Mouse (Mus musculus): ENCODE data around the gene Raet1d.
A peak's percentile ranks its signal among the peaks of the same experiment; 100 is the strongest.
"Not testable (repeated sequence)": the region's sequence is repeated elsewhere in the genome, so short reads cannot be mapped to it uniquely, and the experiment has no call there.

The Raet1d gene

DNA sequence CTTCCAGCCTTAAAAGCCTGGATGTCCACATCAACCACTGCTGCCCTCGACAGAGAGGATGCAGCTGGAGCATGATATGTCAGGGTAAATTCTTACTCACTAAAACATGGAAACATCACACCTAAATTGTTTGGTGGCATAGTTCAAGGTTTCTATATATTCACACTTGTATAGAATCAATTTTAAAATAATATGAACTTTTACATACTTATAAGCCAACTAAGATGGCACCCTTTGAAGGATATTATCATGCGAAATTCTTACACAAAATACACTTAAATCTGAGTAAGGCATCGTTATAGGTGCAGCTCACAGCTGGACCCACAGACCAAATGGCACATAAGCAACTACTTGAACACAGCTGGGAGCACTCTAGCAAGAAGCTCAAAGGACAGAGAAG, at the start of gene Raet1d:
TSS of gene Raet1d (plus strand) at position 301 of the 400 bp plus-strand sequence.
- DNase-seq, result not testable (repeated sequence)

DNA sequence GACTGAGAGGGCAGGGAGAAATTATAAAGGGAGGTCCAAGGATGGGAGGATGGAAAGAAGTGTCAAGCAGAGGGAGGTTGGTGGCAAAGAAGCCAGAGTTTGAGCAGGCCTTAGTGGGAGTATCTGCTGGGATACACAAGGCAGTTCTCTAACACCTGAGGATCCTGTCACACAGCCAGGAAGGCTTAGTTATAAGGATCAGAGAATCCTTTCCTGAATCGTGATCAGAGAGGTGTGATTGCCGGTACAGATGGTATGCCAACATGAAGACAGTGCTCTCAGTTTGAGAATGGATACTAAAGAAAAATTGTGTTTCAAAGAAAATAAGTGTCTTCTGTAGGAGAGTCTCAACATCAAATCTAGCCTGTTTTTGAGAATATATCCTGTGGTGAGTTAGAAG, 37.5 kb upstream of the Raet1d start:
- no peak for DNase-seq

DNA sequence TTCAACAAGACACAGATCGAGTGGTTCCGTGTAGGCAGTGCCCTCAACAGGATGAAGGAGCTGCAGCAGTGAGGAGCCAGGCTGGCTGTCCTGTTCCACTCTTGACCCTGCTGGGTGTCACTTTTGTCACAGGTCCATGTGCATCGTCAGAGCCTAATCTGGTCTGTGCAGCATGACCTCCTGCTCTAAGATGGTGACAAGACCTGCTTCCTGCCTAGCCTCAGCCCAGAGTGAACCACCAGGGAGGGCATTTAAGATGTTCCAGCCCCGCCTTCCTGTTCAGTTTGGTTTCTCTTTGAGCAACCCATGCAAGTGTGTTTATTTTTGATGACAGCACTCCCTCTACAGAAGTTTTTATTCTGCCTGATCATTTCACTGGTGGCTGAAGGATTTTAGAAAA, 14.6 kb upstream of the Raet1d start:
- peak; percentile 60 for DNase-seq

DNA sequence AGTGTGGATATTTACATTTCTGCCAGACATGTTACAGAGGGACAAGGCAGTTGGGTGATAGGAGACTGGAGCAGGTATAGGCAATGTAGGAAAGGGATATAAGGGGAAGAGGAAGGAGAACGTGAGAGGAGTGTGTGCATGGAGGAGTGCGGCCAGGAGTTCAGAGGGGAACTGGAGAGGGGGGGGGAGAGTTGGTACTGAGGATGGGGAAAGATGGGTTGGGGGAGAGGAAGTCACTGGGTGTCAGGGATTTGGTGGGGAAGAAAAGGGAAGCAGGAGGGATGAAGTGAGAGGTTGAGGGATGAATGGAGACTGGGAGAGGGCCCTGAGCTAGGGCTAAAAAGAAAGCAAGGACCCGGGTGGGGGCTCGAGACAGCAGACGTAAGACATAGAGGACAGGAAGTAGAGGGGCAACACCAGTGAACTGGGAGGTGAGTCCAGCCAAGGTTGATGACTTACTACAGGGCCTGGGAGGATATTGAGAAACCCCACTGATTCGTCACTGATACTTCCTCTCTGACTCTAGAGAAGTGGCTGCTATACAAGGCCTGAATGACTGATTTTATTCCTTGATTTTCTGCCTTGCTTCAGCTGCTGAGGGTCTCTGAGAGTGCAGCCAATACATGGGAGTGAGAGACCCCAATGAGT, 6.7 kb upstream of the Raet1d start:
- peak; percentile 28 for DNase-seq

DNA sequence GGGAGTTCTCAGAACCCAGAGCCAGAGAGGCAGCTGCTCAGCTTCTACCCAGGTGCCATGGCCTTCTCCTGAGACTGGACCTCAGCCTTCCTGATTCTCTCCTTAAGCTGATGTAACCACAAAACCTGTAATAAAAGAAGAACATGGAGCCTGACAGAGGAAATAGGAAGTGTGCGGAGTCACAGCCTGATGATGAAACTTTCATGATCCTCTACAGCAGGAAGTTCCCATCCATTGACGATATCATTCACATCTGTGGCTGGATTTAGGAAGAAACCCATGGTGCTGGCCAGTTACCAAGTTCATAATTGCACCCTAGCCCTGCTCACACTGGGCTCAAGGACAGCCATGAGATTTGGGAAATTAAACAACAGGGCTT, 6.2 kb upstream of the Raet1d start:
- DNase-seq, result peak; percentile 83

DNA sequence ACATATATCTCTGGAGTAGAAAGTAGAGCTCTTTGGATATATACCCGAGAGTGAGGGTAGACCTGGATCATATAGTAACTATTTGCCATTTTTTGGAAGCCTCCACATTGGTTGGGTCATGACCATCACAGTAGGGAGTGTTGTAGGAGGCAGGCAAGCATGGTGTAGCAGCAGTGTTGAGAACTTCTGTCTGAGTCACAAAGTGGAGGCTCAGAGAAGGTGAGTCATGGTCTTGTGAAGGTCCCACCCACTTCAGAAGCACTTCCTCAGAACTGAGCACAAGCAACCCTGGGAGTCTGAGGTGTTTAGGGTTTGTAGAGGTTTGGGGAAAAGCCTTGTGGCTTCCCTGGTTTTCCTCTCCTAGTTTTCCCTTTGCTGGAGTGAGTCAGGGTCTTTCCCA, 3.0 kb upstream of the Raet1d start:
- not testable (repeated sequence) for DNase-seq

DNA sequence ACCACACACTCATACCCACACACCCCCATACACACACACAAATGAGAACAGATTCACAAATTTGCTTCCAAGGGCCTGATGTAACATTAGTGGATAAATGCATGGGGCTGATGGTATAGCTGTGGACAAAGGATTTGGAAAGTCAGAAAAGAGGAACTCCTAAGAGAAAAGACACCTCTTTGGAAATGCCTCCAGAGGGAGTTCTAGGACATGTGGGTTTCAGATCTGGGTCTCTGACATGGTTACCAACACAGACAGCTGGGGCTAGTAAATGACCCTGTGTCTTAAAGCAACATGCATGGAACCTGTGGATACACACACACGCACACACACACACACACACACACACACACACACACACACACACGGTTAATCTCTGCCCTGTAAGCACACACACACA, 605 bp downstream of the Raet1d start:
- DNase-seq, result not testable (repeated sequence)

DNA sequence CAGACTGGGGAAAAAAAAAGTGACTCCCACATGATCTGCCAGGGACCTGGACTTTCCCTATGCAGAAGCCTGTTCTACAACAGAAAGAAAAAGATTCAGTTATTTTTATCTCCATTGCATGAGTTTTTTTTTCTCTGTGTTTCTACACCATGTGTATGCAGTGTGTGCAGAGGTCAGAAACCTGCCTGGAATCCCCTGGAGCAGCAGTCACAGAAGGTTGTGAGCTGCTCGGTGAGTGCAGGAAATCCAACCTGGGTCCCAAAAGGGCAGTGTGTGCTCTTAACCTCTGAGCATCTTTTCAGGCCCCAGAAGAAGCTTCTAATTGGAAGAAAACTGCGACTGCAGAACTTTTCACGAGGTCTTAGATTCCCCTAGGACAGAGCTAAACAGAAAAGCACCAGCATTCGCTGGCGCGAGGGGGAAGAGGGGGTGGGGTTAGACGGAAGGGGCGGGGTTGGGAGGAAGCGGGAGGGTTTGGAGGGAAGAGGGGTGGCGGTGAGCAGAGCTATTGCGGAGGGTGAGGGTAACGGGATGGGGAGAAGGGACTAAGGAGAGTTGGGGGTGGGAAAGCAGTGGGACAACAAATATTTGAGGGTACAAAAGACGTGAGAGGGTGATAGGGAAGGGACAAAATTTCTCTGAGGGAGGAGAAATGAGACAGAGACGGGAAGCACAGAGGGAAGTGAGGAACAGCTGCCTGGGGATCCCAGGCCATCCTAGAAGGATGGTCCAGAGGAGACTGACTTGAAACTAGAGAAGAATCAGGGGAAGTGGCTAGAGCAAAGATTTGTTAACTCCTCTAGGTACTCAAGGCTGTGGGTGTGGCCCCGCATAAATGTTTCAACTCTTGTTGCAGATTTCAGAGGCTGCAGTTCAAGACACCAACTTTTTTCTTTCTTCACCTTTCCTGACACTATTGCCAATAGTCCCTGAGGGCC, 1.3 kb downstream of the Raet1d start:
- DNase-seq, result not testable (repeated sequence)

DNA sequence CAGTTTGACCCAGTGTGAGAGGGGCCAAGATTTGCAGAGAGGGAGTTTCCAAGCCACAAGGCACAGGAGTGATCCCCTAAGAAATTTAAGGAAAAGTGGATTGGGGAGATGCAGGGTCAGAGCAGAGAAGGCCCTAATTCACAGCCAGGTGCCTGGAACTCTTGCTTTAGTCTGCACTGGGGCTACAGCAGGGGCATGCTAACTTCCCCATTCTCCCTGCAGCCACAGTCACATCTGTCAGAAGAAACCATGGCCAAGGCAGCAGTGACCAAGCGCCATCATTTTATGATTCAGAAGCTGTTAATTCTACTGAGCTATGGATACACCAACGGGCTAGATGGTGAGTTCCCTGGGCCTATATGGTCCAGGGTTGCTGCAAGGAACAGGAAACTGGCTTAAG, 2.1 kb downstream of the Raet1d start:
- DNase-seq, result not testable (repeated sequence)

DNA sequence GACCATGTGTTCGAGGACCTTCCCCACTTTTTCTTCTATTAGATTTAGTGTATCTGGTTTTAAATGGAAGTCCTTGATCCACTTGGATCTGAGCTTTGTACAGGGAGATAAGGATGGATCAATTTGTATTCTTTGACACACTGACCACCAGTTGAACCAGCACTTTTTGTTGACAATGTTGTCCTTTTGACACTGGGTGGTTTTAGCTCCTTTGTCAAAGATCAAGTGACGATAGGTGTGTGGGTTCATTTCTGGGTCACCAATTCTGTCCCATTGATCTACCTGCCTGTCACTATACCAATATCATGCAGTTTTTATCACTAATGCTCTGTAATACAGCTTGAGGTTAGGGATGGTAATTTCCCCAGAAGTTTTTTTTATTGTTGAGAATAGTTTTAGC, 4.6 kb downstream of the Raet1d start:
- not testable (repeated sequence) for DNase-seq

DNA sequence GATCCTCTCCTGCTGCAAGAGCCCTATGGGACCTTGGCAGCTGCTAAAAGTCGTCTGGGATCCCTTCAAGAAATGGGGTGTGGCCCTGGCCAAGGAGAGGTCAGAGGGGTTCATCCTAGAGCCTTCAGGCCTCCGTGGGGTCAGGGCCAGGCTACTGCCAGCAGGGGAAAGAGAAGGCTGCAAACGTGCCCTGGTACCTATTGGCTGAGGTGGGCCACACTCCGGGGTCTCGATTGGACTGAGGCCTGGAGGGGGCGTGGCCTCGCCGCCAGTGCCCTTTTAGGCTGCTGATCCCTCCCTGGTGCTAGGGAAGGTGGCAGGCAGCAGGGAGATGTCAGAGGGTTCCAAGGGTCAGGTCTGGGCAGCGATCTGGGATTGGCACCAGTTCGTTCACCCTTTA, 20.9 kb downstream of the Raet1d start:
- not testable (repeated sequence) for DNase-seq

DNA sequence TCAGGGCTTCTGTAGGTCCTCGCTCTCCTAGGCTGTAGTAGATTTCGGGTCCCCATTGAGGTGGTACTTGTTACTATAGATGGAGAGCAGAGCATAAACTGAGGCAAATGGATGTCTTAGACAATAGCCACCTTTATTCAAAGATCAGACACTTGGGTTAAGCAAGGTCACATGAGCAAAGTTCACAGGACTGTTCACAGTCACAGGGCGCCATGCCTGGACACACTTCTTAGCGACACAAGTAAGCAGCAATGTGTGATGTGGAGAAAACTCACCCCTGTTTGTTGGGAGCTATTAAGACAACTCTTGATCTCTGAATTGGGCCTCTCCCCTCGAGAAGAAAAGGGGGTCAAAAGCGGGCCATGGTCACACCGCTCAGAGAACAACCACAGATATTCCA, 29.8 kb downstream of the Raet1d start:
- not testable (repeated sequence) for DNase-seq

DNA sequence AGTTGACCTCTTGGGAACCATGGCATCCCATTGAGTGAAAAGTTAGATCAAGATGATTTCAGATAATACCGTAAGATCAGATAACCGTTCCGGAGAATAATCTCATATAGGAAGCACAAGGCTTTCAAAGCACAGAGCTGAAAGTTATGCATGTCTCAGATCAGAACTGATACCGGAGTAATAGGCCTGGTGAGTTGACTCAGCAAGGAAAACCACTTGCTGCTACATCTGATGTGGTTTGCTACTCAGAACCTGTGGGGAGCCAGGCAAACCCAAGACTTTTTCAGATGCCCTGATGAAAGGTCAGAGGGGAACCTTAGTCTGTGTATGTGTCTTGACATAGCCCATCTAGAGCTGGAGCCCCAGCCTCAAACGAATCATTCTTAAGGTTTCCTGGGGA, 31.3 kb downstream of the Raet1d start:
- not testable (repeated sequence) for DNase-seq

DNA sequence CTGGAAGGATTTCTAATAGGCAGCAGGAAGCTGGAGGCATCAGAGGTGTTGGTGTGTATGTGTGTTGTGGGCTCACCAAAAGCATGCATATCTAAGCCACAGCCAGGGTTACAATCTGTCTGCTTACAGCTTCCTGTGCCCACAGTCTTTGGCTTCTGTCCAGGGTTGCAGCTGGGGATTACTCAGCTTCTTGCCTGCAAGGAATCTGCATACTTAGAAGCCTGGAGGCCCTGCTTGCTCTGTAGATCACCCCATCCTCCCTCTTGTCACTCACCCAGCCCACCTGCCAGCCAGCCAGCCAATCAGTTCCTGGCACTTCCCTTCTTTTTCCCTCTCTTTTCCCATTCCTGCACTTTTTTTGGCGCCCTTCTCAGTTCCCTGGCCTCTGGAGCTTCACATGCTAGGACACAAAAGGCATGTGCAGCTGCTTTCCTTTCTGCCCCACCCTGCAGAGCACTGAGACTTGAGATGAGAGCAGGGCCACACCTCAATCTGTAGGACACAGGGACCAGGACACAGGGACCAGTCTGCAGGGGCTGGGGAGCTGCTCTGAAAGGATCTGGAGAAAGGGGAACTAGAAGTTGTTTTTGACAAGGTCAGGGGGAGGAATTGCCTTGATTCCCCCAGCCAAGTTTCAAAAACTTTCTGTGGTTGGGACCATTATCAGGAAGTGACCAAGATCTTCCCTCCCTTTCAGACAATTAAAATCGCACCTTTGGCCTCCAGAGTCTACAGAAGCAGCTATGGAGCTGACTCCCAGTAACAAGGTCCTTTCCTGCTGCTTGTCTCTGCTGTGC, 32.9 kb downstream of the Raet1d start:
- not testable (repeated sequence) for DNase-seq

DNA sequence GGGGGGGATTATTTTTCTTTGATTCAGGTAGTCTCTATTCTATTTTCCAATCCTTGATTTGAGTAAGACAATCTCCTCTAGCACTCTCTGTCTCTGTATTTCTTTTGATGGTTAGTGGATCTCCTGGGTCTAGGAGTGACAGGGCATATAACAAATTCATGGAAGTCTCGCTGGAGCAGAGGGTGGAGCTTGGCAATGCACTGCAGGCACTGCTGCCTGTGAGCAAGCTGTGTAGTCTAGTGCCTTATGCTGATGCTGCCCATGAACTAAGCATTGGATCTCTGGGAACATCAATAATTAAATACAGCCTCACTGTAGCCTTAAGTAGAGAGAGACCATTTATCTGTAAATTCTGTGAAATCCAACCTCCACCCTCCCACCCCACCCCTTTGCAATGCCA, 36.3 kb downstream of the Raet1d start:
- DNase-seq, result not testable (repeated sequence)

DNA sequence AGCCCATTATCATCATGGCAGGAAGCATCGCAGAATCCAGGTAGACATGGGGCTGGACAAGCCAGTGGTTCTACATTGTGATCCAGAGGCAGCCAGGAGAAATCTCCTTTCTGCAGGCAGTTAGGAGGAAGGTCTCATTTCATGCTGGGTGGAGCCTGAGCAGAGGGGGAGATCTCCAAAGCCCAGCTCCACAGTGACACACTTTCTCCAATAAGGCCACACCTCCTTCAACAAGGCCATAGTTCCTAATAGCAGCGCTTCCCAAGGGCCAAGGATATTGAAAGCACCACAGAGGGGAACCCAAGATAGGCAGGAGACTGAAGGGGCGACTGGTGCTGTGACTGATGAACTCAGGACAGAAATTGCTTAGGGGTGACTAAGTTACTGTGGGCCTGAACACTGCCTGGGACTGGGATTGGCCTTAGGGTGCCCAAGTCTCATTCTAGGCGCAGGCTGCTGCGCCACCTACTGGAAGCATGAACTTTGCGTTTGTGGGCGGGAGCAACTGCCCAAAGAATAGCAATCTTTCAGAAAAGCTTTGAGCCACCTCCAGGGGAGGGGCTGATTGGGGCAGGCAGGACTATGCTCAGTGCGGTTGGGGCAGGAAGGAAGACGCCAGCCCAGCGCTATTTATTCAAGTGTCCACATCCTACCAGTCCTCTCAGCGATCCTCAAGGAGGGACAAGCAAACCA, 42.0 kb downstream of the Raet1d start:
- DNase-seq, result peak; percentile 89

DNA sequence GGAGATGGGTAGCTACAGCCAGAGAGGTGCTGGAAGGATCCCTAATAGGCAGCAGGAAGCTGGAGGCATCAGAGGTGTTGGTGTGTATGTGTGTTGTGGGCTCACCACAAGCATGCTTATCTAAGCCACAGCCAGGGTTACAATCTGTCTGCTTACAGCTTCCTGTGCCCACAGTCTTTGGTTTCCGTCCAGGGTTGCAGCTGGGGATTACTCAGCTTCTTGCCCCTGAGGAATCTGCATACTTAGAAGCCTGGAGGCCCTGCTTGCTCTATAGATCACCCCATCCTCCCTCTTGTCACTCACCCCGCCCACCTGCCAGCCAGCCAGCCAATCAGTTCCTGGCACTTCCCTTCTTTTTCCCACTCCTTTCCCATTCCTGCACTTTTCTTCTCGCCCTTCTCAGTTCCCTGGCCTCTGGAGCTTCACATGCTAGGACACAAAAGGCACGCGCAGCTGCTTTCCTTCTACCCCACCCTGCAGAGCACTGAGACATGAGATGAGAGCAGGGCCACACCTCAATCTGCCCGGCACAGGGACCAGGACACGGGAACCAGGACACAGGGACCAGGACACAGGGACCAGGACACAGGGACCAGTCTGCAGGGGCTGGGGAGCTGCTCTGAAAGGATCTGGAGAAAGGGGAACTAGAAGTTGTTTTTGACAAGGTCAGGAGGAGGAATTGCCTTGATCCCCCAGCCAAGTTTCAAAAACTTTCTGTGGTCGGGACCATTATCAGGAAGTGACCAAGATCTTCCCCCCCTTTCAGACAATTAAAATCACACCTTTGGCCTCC, 53.5 kb downstream of the Raet1d start:
- DNase-seq, result peak; percentile 91
